Mouse (Mus musculus) urinary bladder, postnatal 14 days (tissue): ENCODE measurements around the gene Farp1.

Source experiments
- DNase-seq: peaks from one replicate; pipeline ENCODE4 v3.0.0; 2021; ENCODE audit warnings: low spot score

The Farp1 gene

DNA sequence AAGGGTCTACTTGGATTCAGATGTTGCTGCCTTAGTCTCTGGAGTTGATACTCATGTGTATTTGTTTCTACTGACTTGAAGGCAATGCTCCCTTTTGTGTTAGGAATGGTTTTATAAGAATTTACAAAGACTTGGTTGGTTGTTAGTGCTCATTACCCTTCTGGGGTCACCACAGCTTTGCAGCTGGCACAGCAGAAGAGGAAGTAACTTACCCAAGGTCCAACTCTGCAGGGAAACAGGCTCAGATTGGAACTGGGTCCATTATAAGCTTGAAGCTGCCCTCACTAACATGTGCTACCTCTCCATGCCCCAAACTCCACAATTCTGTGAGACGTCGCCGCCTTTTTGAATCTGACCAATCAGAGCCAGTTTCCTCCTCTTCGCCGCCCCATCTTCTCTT lies 22.8 kb downstream of the Farp1 start:
- DNase-seq: no peak

DNA sequence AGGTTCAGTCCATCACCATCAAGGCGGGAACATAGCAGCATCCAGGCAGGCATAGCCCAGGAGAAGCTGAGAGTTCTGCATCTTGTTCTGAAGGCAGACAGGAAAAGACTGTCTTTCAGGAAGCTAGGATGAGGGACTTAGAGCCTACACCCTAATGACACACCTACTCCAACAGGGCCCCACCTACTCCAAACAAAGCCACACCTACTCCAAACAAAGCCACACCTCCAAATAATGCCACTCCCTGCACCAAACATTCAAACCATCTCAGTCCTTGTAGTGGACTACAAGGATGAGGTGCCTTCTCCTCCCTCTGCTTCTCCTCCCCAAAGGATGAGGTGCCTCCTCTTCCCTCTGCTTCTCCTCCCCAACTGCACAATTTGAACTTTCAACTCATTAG lies 23.5 kb downstream of the Farp1 start:
- DNase-seq: no peak

DNA sequence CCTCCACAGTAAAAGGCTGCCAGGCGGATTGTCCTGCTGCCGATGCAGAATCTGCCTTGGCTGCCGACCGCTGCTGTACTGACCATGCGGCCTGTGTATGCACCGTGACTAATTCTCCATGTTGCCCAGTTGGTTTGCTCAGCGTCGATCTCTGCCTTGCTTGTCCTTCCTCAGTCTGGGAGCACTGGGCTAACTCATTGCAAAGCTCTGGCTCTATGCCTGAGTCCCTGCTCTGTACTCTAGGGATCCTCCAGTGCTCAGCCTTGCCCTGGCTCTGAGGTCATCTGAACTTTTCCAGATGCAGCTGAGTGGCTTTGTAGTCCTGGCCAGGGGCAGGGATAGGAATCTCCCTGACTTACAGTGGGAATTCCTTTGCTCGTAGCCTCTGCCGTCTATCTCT lies 24.3 kb downstream of the Farp1 start:
- DNase-seq: peak; percentile 50

DNA sequence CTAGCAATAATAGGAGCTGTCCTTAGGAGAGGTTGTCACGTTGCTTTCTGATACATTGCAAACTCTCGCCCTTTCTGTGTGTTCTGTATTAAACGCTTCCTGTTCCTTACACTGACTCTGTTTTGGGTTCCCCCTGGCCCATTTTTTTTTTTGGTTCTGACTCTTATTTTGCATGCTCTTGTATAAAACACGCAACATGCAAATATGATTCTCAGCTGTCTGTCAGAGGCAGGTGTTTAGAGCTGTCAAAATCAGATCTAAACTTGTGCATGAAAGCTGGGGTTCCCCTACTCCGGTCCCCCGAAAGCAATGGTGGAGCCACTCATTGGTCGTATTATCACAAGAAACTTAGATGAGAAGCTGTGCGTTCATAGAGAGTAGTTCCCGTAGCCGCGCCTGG lies 25.5 kb downstream of the Farp1 start:
- no peak for DNase-seq

DNA sequence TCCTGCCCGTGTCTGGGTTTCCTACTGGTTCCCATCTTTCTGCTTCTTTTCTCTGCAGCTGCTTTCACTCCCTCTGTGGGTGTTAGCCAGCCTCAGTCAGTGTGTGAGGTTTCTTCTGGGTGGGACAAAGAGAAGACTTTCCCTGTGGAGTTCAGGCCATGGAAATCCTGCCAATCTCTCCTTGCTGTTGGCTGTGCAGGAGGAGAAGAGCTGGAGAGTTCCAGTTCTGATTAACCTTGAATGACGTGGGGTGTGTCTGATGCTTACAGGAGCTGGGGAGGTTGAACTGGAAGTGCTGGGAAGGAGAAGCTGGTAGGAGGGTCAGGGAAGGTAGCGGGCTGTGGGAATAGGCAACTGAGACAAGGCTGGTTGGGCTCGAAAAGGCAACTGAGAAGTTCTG lies 26.7 kb downstream of the Farp1 start:
- DNase-seq: peak; percentile 48

DNA sequence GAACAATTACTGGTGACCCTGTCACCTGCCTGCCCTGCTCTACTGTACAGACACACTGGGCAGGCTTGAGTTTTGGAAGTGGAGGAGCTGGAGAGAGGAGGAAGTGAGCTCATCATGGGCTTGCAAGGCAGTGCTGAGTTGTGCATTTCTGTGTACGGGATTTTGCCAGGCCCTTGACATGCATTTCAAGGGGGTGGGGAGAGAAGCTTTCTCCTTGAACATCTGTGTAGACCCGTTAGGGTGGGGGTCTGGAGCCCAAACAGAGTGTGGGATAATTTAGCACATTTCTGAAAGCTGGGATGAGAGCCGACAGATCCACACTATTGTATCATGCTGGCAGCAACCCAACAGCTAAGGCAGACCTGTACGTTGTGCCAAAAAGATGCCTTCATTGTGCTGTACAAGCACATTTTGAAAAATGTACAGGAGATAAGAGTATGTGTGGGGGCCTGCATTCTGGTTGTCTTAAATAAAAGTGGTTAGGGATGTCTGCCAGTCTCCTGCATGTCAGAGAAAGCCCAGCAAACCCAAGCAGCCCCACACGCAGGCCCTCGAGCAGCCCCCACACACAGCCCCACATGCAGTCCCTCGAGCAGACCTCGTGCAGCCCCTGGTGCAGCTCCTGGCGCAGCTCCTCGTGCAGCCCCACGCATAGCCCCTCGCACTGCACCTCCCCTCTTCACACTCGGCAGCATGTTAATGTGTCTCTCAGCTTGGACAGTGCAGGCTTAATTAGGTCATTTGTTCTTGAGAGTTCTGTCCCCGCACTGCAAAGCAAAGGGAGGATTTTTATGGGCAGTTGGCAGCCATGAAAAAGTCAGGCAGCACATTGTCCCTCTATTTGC lies 27.5 kb downstream of the Farp1 start:
- DNase-seq: peak; percentile 42

DNA sequence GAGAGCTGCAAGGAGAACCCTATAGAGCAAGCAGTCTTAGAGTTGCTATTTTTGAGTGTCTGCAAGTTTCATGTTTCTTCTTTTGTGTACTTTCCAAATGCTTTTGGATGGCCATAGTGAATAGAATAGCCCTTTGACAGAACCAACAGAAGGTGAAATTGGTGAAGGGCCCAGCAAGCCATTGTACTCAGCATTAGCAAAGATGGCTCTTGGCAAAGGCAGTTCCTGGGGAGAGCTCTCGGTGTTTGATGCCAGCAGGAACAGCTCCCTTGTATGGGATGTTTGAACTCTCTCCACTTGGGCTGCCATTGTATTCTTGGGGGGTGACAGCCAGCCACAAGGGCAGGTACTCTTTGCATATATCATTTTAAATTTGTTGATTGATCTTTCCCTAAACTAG lies 29.7 kb downstream of the Farp1 start:
- DNase-seq: no peak

DNA sequence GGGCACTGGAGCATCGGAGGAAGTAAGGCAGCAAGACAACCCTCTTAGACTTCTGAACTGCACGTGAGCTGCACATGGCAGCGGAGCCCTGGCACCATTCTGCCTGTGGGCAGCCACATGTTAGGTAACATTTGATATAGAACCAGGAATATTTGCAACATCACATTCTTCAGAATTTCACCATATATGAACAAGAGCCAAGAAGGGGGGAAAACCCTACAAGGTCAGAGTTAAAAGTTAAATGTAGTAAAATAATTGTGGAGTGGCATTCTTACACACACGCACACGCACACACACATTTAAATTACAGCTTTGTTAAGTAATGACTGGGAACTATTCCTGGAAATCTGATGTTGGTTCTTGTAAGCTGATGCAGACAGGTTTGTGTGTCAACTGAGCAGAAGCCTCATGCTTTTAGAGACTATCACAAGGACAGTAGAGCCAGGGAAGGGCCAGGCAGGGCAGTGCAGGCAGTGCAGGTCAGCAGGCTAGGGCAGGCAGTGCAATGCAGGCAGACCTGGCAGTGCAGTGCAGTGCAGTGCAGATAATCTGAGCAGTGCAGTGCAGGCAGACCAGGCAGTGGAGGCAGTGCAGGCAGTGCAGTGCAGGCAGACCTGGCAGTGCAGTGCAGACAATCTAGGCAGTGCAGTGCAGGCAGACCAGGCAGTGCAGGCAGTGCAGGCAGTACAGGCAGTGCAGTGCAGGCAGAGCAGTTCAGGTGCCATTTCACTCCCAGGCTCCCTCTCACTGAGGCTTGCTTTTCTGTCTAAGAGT lies 38.3 kb downstream of the Farp1 start:
- DNase-seq: no peak

DNA sequence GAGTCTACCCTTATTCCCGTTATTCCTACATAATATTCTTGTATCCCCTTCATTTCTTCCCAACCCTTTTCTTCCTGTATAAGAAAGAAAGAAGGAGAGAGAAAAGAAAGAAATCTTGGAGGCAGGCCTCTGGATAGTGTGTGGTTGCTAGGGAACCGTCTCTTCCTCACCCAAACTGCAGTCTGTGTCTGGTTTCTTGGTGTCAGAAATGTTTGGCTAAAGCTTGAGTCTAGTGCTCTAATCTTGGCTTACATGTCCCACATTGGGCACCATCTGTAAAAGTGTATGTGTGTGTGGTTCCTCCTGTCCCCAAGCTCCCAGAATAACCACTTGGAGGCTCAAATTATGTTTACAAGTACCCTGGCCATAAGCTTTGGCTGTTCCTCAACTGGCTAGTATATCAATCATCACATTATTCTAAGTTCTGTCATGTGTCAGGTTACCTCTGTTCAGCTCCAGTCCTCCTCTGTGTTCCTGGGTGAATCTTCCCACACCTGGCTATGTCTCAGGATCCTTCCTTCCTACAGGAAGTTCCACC lies 39.3 kb downstream of the Farp1 start:
- DNase-seq: no peak

DNA sequence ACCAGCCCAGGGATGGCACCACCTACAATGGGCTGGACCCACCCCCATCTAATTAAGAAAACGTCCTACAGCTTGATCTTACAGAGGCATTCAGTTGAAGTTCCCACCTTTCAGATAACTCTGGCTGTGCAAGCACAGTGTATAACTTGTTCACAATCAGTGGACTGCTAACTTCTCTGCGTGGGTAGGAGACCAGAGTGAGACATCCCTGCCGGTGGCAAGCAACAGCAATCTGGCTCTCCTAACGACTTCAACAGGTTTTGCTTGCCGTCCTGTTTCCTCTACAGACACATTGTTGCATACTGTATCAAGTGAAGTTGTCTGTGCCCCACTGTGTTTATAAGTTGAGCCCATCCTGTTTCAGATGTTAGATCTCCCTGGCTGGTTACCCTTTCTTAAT lies 45.7 kb downstream of the Farp1 start:
- no peak for DNase-seq

DNA sequence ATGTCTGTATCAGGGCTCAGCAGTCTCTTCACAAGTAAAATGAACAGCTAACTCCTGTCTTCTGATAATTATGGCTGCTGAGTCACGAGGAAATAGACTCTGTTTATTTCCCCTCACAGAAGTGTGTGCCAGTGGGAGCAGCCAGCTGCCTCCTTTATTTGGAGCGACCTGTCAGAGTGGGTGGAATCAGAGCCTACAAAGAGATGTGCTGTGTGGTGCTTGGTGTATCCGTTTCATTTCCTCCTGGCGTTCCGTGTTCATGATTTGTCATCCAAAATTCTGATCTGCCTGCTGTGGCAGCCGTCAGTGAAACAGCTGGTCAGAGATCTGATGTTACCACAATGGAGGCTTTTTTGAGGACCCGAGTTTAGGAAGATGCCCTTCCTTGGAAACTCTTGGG lies 47.3 kb downstream of the Farp1 start:
- peak; percentile 65 for DNase-seq

DNA sequence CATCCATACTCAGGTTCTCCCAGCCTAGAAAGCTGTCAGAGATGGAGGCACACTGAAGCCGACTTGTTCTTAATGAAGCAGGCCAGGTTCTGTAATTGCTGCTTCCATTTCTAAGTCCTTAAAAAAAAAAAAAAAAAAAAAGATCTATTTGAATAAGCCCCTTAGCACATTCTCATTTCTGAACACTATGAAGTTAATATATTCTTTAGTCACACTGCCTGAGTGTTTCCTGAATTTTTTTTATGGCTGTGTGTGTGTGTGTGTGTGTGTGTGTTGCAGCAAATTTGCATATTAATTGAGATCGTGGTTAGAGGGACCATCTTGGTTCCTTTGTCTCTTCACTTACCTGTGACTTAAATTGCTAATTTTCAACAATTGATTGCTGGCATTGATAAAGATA lies 47.8 kb downstream of the Farp1 start:
- no peak for DNase-seq

DNA sequence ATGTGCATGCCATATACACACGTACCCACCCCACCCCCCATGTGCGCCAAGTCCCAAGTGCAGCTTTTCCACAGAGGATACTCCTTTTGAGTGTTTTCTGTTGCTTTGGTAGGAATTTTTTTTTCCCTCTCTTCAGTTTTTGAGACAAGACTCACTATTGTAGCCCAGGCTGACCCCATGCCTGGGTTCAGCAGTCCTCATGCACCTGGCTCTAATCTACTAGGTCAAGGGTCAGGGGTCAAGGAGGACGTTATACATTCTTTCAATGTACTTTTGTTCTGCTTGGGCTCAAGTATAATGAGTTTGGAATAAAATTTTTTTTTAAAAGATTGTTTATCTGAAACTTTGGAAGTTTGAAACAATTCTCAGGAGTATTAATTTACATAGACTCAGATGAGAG lies 48.4 kb downstream of the Farp1 start:
- DNase-seq: no peak

DNA sequence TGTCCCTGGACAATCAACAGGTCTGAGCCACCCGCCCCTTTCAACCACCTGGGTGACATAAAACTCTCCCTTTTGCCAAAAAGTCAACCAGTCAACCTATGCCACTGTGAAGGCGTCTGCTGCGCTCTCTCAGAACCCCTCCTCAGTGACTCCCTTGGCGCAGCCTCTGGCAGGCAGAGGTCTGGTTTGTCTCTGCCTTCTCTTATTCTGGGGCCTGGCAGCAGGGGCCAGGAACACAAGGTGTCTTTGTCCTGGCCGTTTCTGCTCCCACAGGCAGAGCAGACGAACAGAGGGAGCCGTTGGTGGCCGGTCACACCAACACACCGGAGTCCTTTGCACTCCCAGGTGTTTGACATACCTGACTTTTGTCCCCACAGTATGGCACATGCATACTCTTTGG lies 57.5 kb downstream of the Farp1 start:
- DNase-seq: no peak

DNA sequence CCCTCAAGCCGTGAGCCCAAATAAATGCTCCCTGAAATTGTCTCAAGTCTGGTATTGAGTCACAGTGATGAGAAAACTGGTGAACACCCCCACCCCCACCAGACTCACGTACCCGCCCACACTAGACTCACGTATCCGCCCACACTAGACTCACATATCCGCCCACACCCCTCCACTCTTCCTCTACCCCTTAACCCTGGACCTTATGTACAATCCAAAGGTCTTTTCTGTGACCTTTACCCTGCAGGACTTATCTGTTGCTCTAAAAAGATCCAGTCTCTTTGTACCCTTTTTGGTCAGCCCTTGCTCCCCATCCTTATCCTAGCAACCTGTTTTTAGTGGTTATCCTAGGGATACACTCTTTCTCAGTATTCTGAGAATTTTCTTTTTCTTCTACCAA lies 58.9 kb downstream of the Farp1 start:
- DNase-seq: no peak

DNA sequence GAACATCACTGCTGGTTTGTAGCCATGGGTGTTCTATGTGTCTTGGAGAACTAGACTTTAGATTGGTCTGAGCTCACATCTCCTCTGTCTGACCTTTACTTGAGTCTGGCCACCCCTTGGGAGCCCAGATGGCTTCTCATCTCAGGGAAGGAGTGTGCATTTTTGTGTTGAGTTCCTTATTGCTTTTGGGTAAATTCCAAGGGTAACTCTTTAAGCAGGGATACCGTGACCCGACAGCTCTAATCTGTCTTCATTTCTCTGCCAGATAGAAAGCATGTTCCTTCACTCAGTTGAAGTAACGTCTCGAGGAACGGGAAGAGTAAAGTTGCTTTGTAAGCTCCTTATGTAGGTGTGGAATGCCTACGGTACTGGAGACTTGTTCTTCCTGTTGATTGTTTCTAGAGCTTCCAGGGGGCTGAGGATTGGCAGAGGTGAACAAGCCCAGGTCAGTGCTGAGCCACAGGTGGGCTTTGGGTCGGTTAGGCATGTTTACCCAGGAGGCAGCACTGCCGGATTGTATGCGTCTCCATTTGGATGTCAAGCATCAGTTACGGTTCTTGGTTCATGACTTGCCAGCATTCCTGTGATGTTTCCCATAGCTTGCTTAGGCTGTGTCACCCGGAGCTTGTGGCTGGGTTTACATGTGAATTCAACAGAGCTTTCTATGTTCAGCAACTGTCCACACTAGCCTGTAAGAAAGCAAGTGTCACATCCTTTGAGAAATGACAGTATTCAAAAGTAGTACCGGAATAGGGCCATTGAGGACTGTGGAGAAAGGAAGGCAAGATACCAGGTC lies 62.8 kb downstream of the Farp1 start:
- no peak for DNase-seq

DNA sequence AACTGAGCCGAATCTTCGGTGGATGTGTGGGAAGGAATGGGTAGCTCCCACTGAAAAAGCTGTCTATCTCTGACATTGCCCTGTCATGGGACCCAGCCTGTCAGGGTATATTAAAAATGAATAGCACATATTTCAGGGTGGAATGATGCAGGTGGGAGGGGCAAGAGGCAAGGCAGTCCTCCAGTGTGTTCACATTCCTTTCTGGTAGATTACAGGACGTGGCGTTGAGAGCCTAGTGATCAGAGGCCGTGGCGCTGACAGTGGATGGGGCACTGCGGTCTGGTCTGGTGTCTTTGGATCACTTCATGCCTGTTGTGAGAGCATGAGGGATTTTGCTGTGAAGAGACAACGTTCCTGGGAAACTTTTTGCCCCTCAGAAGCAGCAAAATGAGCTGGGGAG lies 64.1 kb downstream of the Farp1 start:
- no peak for DNase-seq

DNA sequence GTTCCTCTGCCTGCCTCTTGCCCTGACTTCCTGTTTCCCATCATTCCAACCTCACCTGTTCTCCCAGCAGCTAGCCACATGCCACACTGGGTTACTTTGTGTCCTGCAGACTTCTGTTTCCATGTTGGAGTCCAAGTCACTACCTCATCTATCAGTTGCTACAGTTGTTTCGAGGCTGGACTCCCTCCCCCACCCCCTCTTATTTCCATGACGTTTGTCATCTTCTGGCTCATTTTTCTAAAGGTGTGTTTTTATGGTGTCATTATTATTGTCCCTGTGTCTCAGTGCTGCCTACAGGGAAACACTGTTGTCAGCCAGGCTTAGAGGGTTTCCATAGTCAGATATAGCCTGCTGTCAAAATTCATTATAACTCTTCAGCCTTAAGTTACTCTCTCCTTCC lies 64.9 kb downstream of the Farp1 start:
- DNase-seq: no peak

DNA sequence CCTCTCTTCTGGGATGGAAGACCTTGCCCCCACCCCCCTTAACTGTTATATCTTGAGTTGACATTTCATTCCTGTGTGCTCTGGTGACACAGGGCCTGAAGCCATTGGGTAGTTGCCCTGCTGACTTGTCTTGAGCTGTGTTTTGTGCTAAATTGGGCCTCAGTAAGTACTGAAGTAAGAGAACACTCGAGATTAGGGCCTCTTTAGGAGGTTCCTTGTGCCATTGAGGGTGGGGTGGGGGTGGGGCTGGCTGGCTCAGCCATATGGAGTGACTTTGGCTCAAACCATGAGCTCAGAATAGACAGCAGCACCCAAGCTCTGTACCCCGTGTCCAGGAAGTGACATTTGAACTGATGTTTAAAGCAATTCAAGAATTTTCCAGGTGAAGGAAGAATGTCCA lies 65.8 kb downstream of the Farp1 start:
- DNase-seq: no peak

DNA sequence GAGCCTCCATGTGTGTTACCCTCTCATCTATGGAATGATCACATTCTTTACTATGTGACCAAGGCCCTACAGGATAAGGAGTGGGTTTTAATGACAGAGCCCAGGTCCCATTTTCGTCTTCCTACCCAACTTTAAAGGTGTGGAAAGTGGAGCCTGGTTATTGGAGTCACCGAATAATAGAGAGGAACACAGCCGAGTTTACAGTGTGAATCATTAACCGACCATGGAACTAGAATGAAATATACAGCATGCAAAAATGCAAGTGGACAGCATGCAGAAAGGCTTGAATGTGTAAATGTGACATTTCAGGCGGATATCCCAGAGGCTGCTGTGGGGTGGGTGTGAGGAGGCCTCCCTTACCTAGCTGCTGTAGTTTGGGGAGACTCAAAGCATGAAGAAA lies 66.5 kb downstream of the Farp1 start:
- DNase-seq: no peak

DNA sequence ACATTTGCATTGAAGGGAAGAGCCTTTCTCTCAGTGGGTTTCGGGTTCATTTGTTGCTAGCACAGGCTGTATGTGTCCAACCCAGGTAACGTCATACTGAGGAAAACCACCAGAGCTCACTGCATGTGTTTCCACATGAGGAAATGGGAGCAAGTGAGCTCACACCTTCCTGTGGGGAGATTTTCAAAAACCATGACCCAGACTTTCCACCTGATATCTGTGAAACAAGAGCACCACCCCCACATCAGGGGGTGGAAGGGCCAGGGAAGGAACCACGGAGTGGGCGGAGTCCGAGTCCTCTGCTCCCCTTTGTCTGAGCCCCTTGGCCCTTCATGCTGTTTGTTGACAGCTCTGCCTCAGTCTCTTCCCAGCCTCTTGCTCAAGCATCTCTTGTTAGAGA lies 67.6 kb downstream of the Farp1 start:
- no peak for DNase-seq

DNA sequence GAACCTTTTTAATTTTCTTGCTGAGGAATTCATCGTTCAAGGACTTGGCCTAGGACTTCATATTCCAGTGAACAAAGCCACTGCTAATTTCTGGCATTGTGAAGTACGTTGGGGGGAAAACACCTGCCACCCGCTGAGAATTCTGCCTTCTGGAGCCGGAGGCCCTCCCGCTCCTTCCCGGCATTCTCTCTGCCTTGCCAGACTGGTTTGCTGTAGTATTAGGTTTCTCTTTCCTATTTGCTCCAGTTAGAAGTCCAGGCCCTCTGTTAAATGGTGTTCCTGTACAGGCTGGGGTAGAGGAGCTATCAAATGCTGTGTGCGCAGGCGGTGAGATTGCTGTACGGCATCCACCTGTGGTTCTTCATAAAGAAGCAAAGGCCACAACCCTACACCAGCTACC lies 68.5 kb downstream of the Farp1 start:
- DNase-seq: peak; percentile 36
